Mouse (Mus musculus) midbrain, embryonic 15.5 days (tissue): ENCODE results near the gene Krtap4-7. TPM values are rescaled to one million over a fixed set of nuclear protein-coding genes. Genes with fewer than 3 reads are reported as not detected.
"Not testable (repeated sequence)": the region's sequence is repeated elsewhere in the genome, so short reads cannot be mapped to it uniquely, and the experiment has no call there.

Experiments
- ATAC-seq: fragments of 200-750 bp; cut with Nextera tagmentation; replicated peaks from 2 replicates; pipeline ENCODE4 v1.8.0; 2017; ENCODE audit warnings: moderate TSS enrichment
- H3K27ac ChIP-seq: fragments of 300-500 bp; sonication (generic); 2 replicates; pipeline ENCODE4 v1.5.1; 2015; ENCODE audit warnings: mild to moderate bottlenecking, inconsistent platforms
- H3K27me3 ChIP-seq: fragments of 300-500 bp; sonication (generic); replicated peaks from 2 replicates; pipeline ENCODE4 v1.6.1; 2015; ENCODE audit warnings: inconsistent platforms
- H3K36me3 ChIP-seq: fragments of 300-500 bp; sonication (generic); replicated peaks from 2 replicates; pipeline ENCODE4 v1.6.1; 2015; ENCODE audit warnings: inconsistent platforms
- H3K4me1 ChIP-seq: fragments of 300-500 bp; sonication (generic); 2 replicates; pipeline ENCODE4 v1.6.1; 2015; ENCODE audit warnings: inconsistent platforms
- H3K4me2 ChIP-seq: fragments of 300-500 bp; sonication (generic); 2 replicates; pipeline ENCODE4 v1.6.1; 2015; ENCODE audit warnings: inconsistent platforms, mild to moderate bottlenecking, moderate library complexity
- H3K4me3 ChIP-seq: fragments of 300-500 bp; sonication (generic); 2 replicates; pipeline ENCODE4 v1.5.1; 2015; ENCODE audit warnings: mild to moderate bottlenecking, inconsistent platforms
- H3K9ac ChIP-seq: fragments of 300-500 bp; sonication (generic); 2 replicates; pipeline ENCODE4 v1.6.1; 2015; ENCODE audit warnings: mild to moderate bottlenecking, inconsistent platforms
- H3K9me3 ChIP-seq: fragments of 300-500 bp; sonication (generic); 2 replicates; pipeline ENCODE4 v1.6.1; 2016; ENCODE audit warnings: inconsistent platforms
- WGBS: fragments of 180-500 bp; shearing (Covaris S2); methylation state at CpG from one replicate; pipeline ENCODE4 v1.1.7; 2015; ENCODE audit warnings: mixed read lengths; 5-methylcytosine and 5-hydroxymethylcytosine counted together
- polyA plus RNA-seq: library from polyadenylated mRNA; unstranded; fragments of >200 nt; fragmentation: Nextera tagmentation; extraction: Ambion mirVana; gene quantifications from 2 replicates; pipeline ENCODE4 v1.2.1, GENCODE M21; 2015

Krtap4-7 gene
- not detected in 2 replicates for polyA plus RNA-seq

DNA sequence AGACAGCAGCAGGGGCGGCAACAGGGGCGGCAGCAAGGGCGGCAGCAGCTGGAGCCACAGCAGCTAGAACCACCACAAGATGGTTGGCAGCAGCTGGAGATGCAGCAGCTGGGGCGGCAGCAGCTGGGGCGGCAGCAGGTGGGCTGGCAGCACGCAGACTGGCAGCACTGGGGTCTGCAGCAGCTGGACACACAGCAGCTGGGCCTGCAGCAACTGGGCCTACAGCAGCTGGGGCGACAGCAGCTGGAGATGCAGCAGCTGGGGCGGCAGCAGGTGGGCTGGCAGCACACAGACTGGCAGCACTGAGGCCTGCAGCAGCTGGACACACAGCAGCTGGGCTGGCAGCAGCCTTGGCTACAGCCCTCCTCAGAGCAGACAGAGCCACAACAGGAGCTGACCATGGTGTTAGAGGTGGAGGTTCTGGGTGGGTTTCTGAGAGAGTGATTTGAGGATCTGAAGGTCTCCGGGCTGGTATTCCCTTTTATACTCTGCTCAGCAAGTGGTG lies at the start of gene Krtap4-7:
TSS of gene Krtap4-7 (minus strand) at position 455 of the 505 bp plus-strand sequence.
- H3K27me3 ChIP-seq: not testable (repeated sequence)
- 89% methylated on average over 9 of the region's 9 CpGs for WGBS

DNA sequence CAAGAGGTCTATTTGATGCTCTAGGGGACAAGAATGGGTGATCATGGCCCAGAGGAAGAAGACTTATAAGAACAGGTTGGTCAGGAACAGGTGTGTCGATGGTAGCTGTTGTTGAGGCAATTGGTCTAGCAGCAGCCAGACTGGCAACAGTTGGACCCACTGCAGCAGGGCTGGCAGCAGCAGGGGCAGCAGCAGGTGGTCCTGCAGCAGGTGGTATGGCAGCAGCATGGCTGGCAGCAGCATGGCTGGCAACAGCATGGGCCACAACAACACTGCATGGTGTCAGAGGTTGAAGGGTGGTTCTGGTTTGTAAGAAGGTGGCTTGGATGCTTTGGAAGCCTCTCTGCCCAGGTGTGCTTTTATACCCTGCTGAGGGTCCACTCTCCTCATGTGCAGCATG lies 46.6 kb upstream of the Krtap4-7 start, which contains the start of gene Gm14190:
TSS of gene Gm14190 (minus strand) at position 278 of the 400 bp plus-strand sequence.
- 76% methylated on average over 1 of the region's 1 CpGs for WGBS

More for the DNA sequence above, at the start of gene Krtap4-7:
- not testable (repeated sequence) for ATAC-seq, H3K4me2 ChIP-seq, H3K27ac ChIP-seq, H3K4me3 ChIP-seq, H3K4me1 ChIP-seq, H3K9me3 ChIP-seq, H3K36me3 ChIP-seq, H3K9ac ChIP-seq

DNA sequence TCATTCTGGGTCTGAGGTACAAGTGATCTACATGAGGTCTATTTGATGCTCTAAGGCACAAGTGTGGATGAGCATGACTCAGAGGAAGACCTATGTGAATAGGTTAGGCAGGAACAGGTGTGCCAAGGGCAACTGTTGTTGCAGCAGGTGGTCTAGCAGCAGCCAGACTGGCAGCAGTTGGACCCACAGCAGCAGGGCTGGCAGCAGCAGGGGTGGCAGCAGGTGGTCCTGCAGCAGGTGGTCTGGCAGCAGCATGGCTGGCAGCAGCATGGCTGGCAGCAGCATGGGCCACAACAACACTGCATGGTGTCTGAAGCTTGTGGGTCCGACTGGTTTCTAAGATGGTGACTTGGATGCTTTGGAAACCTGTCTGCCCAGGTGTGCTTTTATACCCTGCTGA lies 41.3 kb upstream of the Krtap4-7 start:
- not testable (repeated sequence) for H3K27ac ChIP-seq, H3K4me3 ChIP-seq, H3K27me3 ChIP-seq, H3K4me2 ChIP-seq, H3K36me3 ChIP-seq, H3K9ac ChIP-seq, H3K4me1 ChIP-seq, H3K9me3 ChIP-seq, ATAC-seq
- WGBS: 69% methylated on average over 1 of the region's 1 CpGs

More for the DNA sequence above, 46.6 kb upstream of the Krtap4-7 start, which contains the start of gene Gm14190:
- H3K9ac ChIP-seq: no peak within 1 kb of the TSS
- H3K27ac ChIP-seq: no peak within 1 kb of the TSS
- H3K4me2 ChIP-seq: no peak within 1 kb of the TSS
- no peaks in the 10 kb centered on the region for H3K27me3 ChIP-seq
- no peak within 1 kb of the TSS for H3K4me3 ChIP-seq
- H3K36me3 ChIP-seq: no peaks in the 10 kb centered on the region
- ATAC-seq: no peak
- H3K9me3 ChIP-seq: no peaks in the 10 kb centered on the region
- H3K4me1 ChIP-seq: no peaks in the 10 kb centered on the region

DNA sequence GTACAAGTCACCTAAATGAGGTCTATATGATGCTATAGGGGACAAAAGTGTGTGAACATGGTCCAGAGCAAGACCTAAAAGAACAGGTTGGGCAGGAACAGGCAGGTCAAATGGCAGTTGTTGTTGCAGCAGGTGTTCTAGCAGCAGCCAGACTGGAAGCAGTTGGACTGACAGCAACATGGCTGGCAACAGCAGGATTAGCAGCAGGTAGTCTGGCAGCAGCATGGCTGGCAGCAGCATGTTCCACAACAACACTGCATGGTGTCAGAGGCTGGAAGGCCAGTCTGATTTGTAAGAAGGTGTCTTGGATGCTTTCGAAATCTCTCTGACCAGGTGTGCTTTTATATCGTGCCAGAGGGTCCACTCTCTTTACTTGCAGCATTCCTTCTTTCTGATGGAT lies 39.6 kb upstream of the Krtap4-7 start:
- no peak for ATAC-seq
- H3K4me2 ChIP-seq: no peak overlapping the region
- no peaks in the 10 kb centered on the region for H3K4me1 ChIP-seq
- H3K27me3 ChIP-seq: no peaks in the 10 kb centered on the region
- H3K9ac ChIP-seq: no peak overlapping the region
- H3K36me3 ChIP-seq: no peaks in the 10 kb centered on the region
- no peak overlapping the region for H3K27ac ChIP-seq
- H3K9me3 ChIP-seq: no peaks in the 10 kb centered on the region
- 95% methylated on average over 2 of the region's 2 CpGs for WGBS
- no peak overlapping the region for H3K4me3 ChIP-seq

DNA sequence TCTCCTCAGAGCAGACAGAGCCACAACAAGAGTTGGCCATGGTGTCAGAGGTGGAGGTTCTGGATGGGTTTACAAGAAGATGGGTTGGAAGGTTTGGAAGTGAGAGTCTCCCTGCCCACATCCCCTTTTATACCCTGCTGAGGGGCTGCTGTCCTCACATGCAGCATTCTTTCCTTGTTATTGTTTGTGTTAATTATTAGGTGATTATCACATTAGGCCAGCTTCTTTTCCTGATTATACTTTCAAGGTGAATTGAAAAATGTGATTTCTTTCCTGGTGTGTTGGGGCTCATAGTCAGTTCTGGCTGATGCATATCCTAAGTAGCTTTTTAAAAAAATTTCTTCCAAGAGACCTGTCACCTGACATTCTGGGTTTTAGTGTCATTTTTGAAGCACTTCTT lies 22.0 kb upstream of the Krtap4-7 start, which contains the start of gene Krtap4-6:
TSS of gene Krtap4-6 (minus strand) at position 101 of the 400 bp plus-strand sequence.
- Histone ChIP-seq H3K27ac (no peak within 1 kb of the TSS), H3K9ac (no peak within 1 kb of the TSS), H3K36me3 (no peaks in the 10 kb centered on the region), H3K9me3 (no peaks in the 10 kb centered on the region), H3K4me2 (no peak within 1 kb of the TSS), H3K4me3 (no peak within 1 kb of the TSS), H3K4me1 (no peaks in the 10 kb centered on the region), H3K27me3 (no peaks in the 10 kb centered on the region)
- no peak for ATAC-seq

DNA sequence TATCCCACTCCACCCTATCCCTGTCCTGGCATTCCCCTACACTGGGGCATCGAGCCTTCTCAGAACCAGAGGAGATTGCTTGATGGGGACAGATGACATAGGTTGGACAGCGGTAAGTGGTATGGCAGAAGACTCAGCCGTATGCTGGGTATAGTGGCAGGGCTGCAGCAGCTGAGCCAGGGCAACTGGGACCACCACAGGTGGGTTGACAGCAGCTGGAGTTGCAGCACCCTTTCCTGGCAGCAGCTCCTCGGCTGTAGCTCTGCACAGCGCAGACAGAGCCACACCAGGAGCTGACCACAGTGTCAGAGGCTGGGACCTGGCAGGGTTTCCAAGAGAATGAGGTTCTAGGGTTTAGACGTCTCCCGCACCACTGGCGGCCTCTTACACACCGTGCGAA lies 18.9 kb upstream of the Krtap4-7 start:
- no peak overlapping the region for H3K9ac ChIP-seq
- no peaks in the 10 kb centered on the region for H3K27me3 ChIP-seq
- H3K9me3 ChIP-seq: no peaks in the 10 kb centered on the region
- H3K4me1 ChIP-seq: no peaks in the 10 kb centered on the region
- 88% methylated on average over 10 of the region's 10 CpGs for WGBS
- no peaks in the 10 kb centered on the region for H3K36me3 ChIP-seq
- no peak for ATAC-seq
- no peak overlapping the region for H3K27ac ChIP-seq
- no peak overlapping the region for H3K4me3 ChIP-seq
- no peak overlapping the region for H3K4me2 ChIP-seq

DNA sequence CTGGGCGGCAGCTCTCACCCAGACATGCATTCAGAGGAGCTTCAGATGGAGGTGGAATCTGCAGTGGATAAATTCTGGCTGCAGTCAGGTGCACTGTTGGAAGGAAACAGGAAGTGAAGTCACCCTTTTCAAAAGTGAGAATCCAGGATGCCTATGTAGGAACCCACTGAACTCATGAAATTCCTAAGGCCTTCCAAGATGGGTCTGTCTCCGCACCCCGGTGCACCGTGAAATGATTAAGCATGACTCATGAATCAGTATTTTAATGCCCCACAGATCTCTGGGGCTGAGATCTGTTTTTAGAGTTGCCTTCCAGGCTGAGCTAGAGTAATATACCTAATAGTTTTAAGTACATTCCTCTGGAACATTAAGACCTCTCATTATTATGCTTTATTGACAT lies 15.4 kb upstream of the Krtap4-7 start:
- no peaks in the 10 kb centered on the region for H3K36me3 ChIP-seq
- no peaks in the 10 kb centered on the region for H3K27me3 ChIP-seq
- H3K27ac ChIP-seq: no peak overlapping the region
- H3K4me3 ChIP-seq: no peak overlapping the region
- no peaks in the 10 kb centered on the region for H3K9me3 ChIP-seq
- no peak overlapping the region for H3K4me2 ChIP-seq
- ATAC-seq: no peak
- H3K4me1 ChIP-seq: no peaks in the 10 kb centered on the region
- 89% methylated on average over 4 of the region's 4 CpGs for WGBS
- H3K9ac ChIP-seq: no peak overlapping the region

DNA sequence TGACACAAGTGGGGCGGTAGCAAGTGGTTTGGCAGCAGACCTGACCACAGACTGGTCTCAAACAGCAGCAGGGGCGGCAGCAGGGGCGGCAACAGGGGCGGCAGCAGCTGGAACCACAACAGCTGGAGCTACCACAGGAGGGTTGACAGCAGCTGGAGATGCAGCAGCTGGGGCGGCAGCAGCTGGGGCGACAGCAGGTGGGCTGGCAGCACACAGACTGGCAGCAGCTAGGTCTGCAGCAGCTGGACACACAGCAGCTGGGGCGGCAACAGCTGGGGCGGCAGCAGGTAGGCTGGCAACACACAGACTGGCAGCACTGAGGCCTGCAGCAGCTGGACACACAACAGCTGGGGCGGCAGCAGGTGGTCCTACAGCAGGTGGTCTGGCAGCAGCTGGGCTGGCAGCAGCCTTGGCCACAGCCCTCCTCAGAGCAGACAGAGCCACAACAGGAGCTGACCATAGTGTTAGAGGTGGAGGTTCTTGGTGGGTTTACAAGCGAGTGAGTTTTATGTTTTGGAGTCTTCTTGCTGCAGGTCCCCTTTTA lies 14.7 kb upstream of the Krtap4-7 start, which contains the start of gene Gm11563:
TSS of gene Gm11563 (minus strand) at position 494 of the 544 bp plus-strand sequence.
- not testable (repeated sequence) for H3K9me3 ChIP-seq, H3K9ac ChIP-seq, H3K4me3 ChIP-seq, ATAC-seq, H3K36me3 ChIP-seq, H3K4me1 ChIP-seq, H3K4me2 ChIP-seq, H3K27me3 ChIP-seq, H3K27ac ChIP-seq
- 68% methylated on average over 10 of the region's 10 CpGs for WGBS

DNA sequence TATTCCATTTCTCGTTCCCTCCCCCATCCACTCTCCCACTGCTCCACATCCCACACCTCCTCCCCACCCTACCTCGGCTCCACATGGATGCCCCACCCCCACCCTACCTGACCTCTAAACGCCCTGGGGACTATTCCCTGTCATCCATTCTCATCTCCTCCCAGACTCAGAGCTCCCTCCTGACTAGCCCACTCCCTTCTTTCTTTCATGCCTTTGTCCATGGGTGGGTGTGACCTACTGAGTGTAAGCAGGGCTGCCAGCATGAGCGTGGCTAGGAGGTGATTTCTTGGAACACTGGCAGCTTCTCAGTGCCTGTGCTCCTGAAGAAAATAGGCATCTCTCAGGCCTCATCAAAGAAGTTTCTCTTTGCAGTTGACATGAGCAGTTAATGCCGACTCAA lies 13.2 kb upstream of the Krtap4-7 start:
- Histone ChIP-seq H3K27ac (no peak overlapping the region), H3K9me3 (no peaks in the 10 kb centered on the region), H3K9ac (no peak overlapping the region), H3K27me3 (no peaks in the 10 kb centered on the region), H3K4me2 (no peak overlapping the region), H3K4me3 (no peak overlapping the region), H3K36me3 (no peaks in the 10 kb centered on the region), H3K4me1 (no peaks in the 10 kb centered on the region)
- 55% methylated on average over 5 of the region's 5 CpGs for WGBS
- no peak for ATAC-seq

DNA sequence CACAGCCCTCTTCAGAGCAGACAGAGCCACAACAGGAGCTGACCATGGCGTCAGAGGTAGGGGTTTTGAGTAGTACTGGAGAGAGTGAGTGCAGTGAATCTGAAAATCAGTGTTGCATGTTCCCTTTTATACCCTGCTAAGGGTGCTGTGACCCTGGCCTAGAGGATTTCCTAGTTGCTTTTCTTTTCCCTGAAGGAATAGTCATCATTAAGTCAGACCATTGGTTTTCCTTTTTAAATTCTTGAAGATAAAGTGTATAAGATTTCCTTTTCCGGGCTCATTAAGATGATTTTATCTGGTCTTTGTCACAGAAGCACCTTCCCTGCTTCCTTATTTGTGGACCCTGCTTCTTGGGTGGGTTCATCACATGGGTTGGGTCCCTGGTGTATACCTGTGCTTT lies 6.2 kb upstream of the Krtap4-7 start, which contains the start of gene Gm11555:
TSS of gene Gm11555 (minus strand) at position 101 of the 400 bp plus-strand sequence.
- no peak within 1 kb of the TSS for H3K9ac ChIP-seq
- H3K4me1 ChIP-seq: no peaks in the 10 kb centered on the region
- 81% methylated on average over 2 of the region's 2 CpGs for WGBS
- H3K27ac ChIP-seq: no peak within 1 kb of the TSS
- no peaks in the 10 kb centered on the region for H3K36me3 ChIP-seq
- no peak within 1 kb of the TSS for H3K4me2 ChIP-seq
- ATAC-seq: no peak
- H3K27me3 ChIP-seq: no peaks in the 10 kb centered on the region
- H3K9me3 ChIP-seq: no peaks in the 10 kb centered on the region
- H3K4me3 ChIP-seq: no peak within 1 kb of the TSS

DNA sequence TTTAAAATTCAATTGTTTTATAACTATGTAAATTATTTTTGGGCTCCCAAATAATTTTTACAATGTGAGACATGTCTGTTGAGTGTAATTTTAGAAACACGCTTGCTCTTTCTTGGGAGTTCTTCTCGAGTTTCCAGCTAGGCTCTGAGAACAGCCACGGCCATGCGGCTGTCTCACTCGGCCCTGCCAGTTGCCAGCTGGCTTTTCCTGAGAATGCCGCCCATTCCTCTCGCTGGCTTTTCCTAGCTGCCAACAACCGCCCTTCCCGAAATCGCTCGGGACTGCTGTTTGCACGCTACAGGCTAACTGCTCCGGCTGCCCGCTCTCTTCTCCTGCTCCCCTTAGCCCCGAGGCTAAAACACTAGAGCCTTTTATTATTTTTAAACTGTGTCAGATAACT lies 2.6 kb upstream of the Krtap4-7 start:
- H3K36me3 ChIP-seq: no peaks in the 10 kb centered on the region
- no peaks in the 10 kb centered on the region for H3K27me3 ChIP-seq
- WGBS: 91% methylated on average over 15 of the region's 15 CpGs
- H3K9me3 ChIP-seq: no peaks in the 10 kb centered on the region
- H3K9ac ChIP-seq: no peak overlapping the region
- H3K4me1 ChIP-seq: no peaks in the 10 kb centered on the region
- no peak overlapping the region for H3K4me3 ChIP-seq
- H3K27ac ChIP-seq: no peak overlapping the region
- ATAC-seq: no peak
- no peak overlapping the region for H3K4me2 ChIP-seq

DNA sequence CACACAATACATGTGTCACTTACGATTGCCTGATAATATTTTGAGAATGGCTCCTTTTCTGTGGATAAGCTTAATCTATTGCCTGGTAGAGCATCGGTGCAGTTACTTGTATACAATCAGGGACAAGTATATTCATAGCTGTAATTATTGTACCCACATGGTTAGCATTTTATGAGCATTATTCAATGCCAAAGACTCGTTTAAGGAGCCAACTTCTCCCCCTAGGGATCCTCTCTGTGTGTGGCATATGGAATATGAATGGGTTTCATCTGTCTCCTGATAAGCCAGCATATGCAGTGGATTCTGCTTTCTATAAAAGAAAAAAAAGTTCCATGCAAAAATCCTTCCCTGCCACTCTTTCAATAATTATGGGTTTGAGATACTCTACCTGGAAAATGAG lies 462 bp upstream of the Krtap4-7 start:
- H3K36me3 ChIP-seq: no peaks in the 10 kb centered on the region
- H3K27ac ChIP-seq: no peak overlapping the region
- H3K4me3 ChIP-seq: no peak overlapping the region
- no peaks in the 10 kb centered on the region for H3K4me1 ChIP-seq
- no peak for ATAC-seq
- no peaks in the 10 kb centered on the region for H3K9me3 ChIP-seq
- no peak overlapping the region for H3K9ac ChIP-seq
- no peak overlapping the region for H3K4me2 ChIP-seq
- WGBS: 70% methylated on average over 3 of the region's 3 CpGs
- no peaks in the 10 kb centered on the region for H3K27me3 ChIP-seq

DNA sequence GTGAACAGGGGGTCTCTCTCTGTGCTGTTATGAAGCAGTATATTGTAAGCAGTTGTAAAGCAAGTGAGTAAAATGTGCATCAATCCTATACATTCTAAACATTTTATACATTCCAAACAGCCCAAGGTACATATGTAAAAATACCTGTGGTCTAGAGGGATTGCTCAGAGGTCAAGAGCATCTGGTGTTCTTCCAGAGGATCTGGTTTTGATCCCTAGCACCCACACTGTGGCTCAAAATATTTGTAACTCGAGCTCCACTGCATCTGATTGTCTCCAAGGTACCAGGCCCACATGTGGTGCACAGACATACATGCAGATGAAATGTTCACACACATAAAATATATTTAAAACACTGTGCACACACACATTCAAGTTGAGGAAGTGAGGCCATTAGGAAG lies 3.0 kb downstream of the Krtap4-7 start:
- Histone ChIP-seq H3K4me3 (no peak overlapping the region), H3K9ac (no peak overlapping the region), H3K4me2 (no peak overlapping the region), H3K9me3 (no peaks in the 10 kb centered on the region), H3K36me3 (no peaks in the 10 kb centered on the region), H3K27me3 (no peaks in the 10 kb centered on the region), H3K27ac (no peak overlapping the region), H3K4me1 (no peaks in the 10 kb centered on the region)
- no peak for ATAC-seq
- WGBS: 55% methylated on average over 1 of the region's 1 CpGs
